Mouse (Mus musculus): ENCODE results near the gene Tbccd1.
A peak's percentile ranks its signal among the peaks of the same experiment; 100 is the strongest.
"Not testable (repeated sequence)": the region's sequence is repeated elsewhere in the genome, so short reads cannot be mapped to it uniquely, and the experiment has no call there.

Tbccd1 gene

DNA sequence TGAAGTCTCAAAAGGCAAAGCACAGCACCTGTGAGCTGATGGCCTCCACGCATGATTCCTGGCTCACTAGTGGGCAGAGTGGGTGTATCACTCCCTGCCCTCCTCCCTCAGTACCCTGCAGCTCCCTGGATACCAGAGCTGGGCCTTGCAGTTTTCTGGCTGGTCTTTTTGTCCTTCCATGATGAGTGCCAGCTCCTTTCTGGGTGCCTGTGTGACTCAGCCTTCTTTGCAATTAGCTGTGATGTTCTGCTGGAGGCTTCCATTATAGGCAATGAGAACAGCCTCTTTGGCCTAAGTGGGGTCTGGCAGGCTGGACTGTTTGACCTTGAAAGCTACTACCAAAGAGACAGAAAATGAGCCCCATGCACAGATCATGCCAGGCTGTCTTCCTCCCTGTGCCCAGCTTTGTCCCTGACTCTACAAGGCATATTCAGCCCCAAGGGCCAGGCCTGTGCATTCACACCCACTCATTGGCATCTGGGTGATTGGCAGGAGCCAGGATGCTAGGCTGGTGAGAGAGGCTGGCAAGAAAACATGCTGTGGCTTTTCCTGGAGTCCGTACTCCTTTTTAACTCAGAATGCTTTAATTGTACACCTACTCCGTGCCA is 78.1 kb downstream of the Tbccd1 start:
- peak; percentile 46 to 51 for DNase-seq

- DNase-seq = not testable (repeated sequence)
Observed at GRCm38 (mm10) chr16:22778296-22778695, 79.2 kb downstream of the Tbccd1 start.

DNA sequence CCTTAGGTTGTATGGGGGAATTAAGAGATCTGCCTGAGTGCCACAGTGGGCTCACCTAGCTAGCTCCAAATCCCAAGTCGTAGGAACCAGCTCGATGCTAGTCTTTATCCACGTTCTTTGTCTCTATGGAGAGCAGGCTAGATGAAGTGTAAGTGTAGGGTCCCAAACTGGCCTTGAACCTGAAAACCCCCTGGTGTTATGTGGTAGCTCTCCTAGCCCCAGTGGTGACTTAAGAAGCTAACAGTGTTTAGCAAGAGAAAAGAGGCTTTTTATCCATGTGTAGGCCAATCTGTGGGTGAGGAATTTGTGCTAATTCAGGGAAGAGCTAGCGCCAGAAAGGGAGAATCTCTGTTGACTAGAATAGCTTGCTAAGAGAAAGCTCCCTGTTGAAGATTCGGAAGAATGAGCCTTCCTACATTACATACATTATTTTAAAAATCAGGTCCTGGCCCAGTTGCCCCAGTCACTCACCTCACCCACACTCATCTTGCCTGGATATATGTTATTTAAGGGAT is 81.9 kb downstream of the Tbccd1 start:
- no peak for DNase-seq

- DNase-seq = no peak
Observed at GRCm38 (mm10) chr16:22768661-22769060, 88.8 kb downstream of the Tbccd1 start.

GRCm38 (mm10) chr16:22767405-22767804 is 90.1 kb downstream of the Tbccd1 start:
- DNase-seq = no peak

DNA sequence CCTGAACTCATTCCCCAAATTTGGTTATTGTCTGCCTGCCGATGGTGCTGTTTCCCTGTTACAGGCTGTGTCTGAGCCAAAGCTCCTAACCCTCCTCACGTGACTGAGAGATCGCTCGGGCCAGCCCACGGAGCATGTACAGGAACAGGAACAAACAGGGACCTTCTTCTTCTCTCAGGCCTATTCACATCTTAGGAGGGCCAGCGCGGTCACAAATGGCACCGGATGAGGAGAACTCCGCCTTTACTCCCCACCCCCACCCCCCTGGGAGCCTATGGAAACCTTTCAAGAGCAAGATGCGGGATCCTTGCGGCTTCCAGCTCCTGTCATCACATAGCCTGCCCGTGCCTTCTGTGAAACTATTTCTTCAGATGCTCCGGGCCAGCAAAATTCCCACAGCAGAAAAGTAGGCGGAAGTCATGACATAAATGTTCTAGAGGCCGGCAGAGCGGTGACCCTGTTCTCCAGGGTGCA is 90.7 kb downstream of the Tbccd1 start:
- peak in 1 of 2 experiments; percentile 28 for DNase-seq

DNA sequence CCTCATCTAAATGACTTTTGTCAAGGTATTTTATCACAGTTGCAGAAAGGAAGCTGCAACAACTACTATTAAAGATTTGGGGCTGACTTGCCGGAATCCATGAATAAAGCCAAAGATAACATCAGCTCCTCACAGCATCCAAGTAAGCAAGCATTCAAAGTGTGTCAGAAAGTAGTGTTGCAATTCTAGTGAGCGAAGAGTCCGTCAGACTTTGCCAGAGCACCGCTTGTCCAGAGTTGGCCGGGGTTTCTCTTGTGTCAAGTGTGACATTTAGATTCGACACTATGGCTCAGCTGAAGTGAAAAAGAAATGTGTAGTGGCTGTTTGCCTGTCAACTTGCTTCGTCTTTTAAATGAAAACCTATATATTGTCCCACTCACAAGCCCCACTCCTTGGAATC is 91.9 kb downstream of the Tbccd1 start:
- DNase-seq = no peak

Data from cerebellum, postnatal 36 days (tissue).